Mouse (Mus musculus): ENCODE results near the gene Nalcn.
"Not testable (repeated sequence)": the region's sequence is repeated elsewhere in the genome, so short reads cannot be mapped to it uniquely, and the experiment has no call there.

Nalcn gene

DNA sequence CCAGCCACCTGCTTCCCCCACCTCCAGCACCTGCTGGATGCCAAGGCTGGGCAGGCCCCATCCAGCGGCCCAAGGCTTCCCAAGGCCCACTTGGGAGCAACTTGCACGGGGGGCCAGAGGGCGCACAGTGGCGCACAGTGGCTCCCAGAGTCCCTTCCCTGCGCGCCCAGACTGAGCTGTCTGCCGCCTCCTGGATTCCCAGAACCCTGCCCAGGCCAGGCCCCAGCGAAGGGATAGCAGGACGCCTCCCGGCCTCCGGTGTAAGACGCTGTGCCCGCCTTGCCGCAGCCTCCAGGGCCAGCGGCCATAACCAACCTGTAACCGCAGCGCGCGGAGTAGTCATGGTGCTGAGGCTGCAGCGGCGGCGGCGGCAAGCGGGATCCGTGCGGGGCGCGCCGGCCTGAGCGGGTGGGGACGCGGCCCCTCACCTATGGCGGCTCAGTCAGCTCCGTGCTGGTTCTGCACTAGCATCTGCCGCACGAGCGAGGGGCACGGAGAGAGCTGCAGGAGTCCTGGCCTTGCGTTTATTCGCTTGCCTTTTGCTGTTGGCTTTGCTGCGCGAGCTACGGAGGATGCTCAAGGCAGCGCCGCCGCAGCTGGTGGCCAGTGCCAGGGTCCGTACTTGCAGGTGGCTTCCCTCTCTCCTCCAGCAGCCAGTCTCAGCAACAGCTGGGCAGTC lies at the start of gene Nalcn:
Nalcn (minus strand) TSS at position 644 of the 679 bp plus-strand sequence.
- peak; percentile 67 for DNase-seq (ENCODE audit: low spot score)

DNA sequence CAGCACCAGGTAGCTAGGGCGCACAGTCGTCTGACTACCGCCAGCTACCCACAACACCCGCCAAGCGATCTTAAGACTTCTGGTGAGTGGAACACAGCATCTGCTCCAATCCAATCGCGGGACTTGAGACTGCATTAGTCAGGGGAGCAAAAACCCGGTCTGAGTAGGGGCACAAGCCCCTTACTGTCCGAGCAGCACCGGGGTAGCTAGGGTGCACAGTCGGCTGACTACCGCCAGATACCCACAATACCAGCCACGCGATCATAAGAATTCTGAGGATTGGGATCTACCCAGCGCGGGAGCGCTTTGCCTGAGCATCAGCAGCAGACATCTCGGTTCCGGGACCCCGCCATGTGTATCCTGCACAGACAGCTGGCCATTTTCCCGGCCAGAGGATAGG lies 44.1 kb upstream of the Nalcn start:
- not testable (repeated sequence) for DNase-seq (ENCODE audit: low spot score)

DNA sequence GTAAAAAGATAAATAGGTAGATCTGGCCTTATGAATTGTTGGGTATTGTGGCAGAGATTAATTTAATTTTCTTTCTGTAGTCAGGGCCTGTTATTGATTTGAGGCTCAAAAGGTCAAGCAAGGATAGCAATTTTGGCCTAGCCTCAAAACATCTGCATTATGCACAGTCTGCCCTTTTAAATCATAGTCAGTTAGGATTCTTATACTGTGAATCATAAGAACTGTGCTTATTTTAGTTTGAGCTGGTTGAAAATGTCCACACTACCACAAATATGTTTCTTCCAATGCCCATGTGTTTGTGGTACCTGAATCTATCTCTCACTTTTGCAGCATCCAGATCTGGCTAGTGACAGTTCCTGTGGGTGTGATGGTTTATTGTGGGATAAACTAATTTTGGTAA lies 37.5 kb upstream of the Nalcn start:
- DNase-seq (ENCODE audit: low spot score), result no peak

- no peak for DNase-seq (ENCODE audit: low spot score)
Measured at GRCm38 (mm10) chr14:123663206-123663605, 36.3 kb upstream of the Nalcn start.

GRCm38 (mm10) chr14:123662386-123662785 lies 35.4 kb upstream of the Nalcn start:
- no peak for DNase-seq (ENCODE audit: low spot score)

DNA sequence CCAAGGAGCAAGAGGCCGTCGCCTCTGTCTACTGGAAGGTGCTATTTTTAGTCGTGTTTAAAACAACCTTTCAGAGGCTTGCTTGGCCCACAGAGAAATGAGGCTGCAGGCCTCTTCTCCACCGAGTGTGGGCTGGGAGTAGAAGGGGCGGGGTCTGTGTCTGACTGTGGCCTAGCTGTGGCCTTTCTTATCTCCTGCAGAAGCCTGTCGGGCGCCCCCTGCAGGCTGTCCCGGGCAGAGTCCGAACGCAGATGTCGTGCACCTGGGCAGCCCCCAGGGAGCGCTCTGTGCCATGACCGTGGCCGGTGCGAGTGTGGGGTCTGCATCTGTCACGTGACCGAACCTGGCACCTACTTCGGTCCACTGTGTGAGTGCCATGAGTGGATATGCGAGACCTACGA lies 34.1 kb upstream of the Nalcn start:
- peak; percentile 56 for DNase-seq (ENCODE audit: low spot score)

- DNase-seq (ENCODE audit: low spot score), result peak; percentile 14
Measured at GRCm38 (mm10) chr14:123659921-123660385, 33.0 kb upstream of the Nalcn start, which contains the start of gene Itgbl1. Gene Itgbl1, plus strand, starts transcription at chr14:123659971.

DNA sequence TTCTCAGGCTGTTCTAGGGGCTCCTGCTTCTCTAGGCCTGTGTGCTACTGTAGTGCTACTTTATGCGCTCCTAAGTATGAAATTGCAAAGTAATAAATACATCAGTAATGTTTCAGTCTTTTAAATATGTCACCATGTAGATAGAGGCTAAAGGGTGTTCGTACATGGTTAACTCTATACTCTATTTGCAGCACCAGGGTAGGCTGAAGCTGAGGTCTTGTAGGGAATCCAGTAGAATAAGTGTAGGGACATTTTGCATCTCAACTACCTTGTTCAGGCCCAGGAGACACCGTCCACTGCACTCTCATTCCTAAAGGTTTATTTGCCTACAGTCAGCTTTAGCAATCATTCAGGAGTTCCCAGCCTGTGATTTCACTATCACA lies 227 bp upstream of the Nalcn start:
- DNase-seq (ENCODE audit: low spot score), result no peak

GRCm38 (mm10) chr14:123622969-123623368 lies 4.0 kb downstream of the Nalcn start:
- DNase-seq (ENCODE audit: low spot score), result peak; percentile 2

GRCm38 (mm10) chr14:123595265-123595664 lies 31.7 kb downstream of the Nalcn start:
- no peak for DNase-seq (ENCODE audit: low spot score)

- no peak for DNase-seq (ENCODE audit: low spot score)
Measured at GRCm38 (mm10) chr14:123587412-123587811, 39.5 kb downstream of the Nalcn start.

GRCm38 (mm10) chr14:123582433-123582832 lies 44.5 kb downstream of the Nalcn start:
- no peak for DNase-seq (ENCODE audit: low spot score)

- DNase-seq (ENCODE audit: low spot score), result no peak
Measured at GRCm38 (mm10) chr14:123575356-123575755, 51.6 kb downstream of the Nalcn start.

DNA sequence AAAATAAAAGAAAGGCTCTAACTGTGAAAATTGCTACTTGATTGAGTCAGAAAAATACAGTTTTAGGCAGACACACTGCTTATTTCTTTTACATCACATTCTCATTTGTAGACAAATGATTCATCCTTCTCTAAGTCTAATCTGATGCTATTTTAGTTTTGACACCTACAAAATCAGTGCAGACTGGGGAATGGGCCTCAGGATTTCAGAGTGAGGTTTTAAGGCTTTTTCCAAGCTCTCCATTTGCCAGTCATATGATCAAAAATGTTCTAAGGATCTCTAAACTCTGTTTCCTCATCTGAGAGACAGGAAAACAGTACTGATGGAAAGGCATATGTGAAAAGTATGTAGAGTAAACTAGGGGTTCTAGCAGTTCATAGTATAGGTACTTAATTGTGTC lies 52.0 kb downstream of the Nalcn start:
- no peak for DNase-seq (ENCODE audit: low spot score)

DNA sequence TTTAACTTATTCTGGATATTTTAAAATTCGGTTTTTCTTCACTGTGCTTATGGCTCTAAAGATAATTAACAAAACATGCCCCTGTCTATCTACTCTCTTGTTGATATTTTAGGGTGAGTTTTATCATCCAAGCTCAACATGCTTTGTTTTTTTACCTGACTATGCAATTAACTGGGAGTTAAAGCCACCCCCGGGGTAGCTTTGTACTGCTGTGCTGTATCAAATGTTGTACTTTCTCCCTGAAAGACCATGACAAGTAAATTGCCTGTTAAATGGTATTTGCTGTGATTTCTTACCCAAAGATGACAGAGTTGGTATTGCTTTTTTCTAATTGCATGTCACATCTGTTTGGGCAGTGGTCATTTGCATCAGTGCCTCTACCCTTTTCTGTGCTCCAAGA lies 60.3 kb downstream of the Nalcn start:
- DNase-seq (ENCODE audit: low spot score), result no peak

GRCm38 (mm10) chr14:123555533-123555932 lies 71.4 kb downstream of the Nalcn start:
- DNase-seq (ENCODE audit: low spot score), result no peak

DNA sequence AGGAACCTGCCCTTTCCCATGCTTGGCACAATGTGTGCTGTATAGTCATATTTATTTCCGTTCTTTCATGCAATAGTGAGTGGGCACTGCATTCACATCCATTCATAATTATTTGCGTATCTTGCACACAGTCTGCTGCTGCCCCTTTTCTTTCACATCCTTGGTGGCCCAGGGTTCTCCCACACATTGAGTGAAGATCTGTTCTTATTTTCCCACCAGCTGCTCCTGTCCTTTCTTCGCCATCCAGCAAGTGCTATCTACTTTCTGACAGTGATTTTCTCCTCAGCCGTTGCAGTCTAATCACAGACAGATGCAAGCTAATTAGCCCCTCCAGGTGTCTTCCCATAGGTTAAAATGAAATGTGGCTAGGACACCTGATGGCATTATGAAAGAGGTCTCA lies 72.0 kb downstream of the Nalcn start:
- DNase-seq (ENCODE audit: low spot score), result no peak

DNA sequence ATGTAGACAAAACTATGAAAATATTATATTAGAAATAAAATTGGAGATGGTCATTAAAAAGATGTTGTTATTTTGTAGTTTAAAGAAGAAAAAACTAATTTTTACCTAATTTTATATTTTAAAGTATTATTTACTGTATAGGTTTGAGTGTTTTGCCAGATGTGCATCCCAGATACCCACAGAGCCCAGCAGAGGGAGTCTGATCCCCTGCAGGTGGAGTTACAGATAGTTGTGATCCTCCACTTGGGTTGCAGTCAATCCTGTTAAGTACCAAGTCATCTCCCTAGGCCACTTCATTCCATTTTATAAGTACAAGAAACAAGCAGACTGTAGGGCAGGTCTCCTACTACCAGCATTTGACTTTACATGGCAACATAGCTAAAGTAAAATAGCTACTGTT lies 84.6 kb downstream of the Nalcn start:
- no peak for DNase-seq (ENCODE audit: low spot score)

GRCm38 (mm10) chr14:123535636-123536035 lies 91.3 kb downstream of the Nalcn start:
- no peak for DNase-seq (ENCODE audit: low spot score)

DNA sequence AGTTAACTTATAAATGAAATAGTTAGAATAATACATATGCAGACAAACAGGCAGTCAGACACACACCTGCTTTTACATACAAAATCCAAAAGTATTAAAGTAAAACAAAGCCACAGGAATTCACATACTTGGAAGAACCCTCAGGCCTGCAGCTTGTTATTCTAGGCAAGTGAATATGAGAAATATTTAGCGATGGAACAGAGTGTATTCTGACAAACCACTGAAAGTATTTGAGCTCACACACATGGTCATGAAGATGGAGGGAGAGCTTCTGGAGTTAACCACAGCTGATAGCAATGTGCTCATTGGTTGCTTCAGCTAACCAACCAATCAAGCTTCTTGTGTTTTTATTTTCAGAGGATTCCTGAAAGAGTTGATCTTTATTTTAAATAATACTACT lies 93.9 kb downstream of the Nalcn start:
- DNase-seq (ENCODE audit: low spot score), result no peak

DNA sequence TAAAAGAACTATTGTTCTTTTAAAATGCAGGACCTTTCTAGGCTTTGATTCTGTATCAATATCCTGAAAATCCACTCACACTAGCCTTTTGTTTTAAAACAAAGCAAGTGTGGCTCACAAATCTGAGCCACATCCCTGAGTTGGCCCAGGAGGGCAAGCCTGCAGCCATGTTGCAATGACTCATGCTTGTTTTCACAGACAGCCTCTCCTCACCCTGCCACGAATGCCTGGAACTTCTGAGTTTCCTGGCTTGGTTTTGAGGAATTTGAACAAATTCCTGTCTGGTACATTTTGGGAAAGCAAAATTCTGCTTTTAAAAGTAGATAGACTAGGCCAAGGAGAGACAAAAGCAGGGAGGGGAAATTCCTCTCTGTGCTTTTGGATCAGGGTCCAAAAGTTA lies 95.7 kb downstream of the Nalcn start:
- no peak for DNase-seq (ENCODE audit: low spot score)

DNA sequence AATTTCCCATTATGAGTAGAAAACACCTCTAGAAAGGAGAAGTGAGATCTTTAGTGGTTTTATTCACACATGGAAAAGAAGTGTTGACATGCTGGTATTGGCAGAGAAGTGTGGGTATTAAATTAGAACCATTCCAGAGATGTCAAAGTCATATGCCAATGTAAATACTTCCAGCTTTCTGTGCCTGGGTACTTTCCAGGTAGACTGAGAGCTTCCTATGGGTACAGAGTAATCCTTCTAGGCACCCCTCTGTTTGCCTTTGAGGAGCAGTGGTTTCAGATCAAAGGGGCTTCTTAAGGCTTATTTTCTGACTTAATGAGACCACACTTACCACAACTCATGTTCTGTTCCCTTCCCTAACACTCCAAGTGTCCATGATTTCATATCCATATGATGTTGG lies 97.8 kb downstream of the Nalcn start:
- DNase-seq (ENCODE audit: low spot score), result no peak

- DNase-seq (ENCODE audit: low spot score), result peak; percentile 84
Measured at GRCm38 (mm10) chr14:123513376-123514141, 113.4 kb downstream of the Nalcn start.
